Mouse (Mus musculus) MEL (cell line): ENCODE results near the gene Ctsa. TPM values are rescaled to one million over a fixed set of nuclear protein-coding genes. Genes with fewer than 3 reads are reported as not detected.

Experiments used
- polyA plus RNA-seq, 2 experiments: library from polyadenylated mRNA; stranded (reverse) in 1 of 2; unstranded in 1 of 2; fragments of >175 nt in 1 of 2; fragments of >200 nt in 1 of 2; gene quantifications; 2 replicates each; pipeline versions ENCODE4 v1.2.1 to v1.2.4; 2012; ENCODE audit warnings: low replicate concordance in 2 of 2, low read depth in 1 of 2; ENCODE audit not compliant: insufficient read length in 2 of 2, insufficient read depth in 1 of 2, missing spikeins in 1 of 2
- total RNA-seq: library from RNA; depleted of rRNA; stranded (reverse); fragments of 300-350 nt; gene quantifications from 2 replicates; pipeline ENCODE4 v1.2.3, GENCODE M21; 2012; rRNA removed

Gene Ctsa
- total and polyA plus RNA-seq, 3 experiments = 50.5 to 87.7 TPM; not detected in 1

Other genes starting within 250 kb of the Ctsa start
- not detected in 2 replicates for gene Wfdc6a, start 247.4 kb upstream of the Ctsa start, total RNA-seq
- not detected for gene Wfdc6a, start 247.4 kb upstream of the Ctsa start, polyA plus RNA-seq
- gene Eppin, start 239.3 kb upstream of the Ctsa start, total RNA-seq = not detected in 2 replicates
- gene Eppin, start 239.3 kb upstream of the Ctsa start, polyA plus RNA-seq = not detected
- not detected in 2 replicates for gene Wfdc6b, start 219.4 kb upstream of the Ctsa start, total RNA-seq
- not detected for gene Wfdc6b, start 219.4 kb upstream of the Ctsa start, polyA plus RNA-seq
- gene Wfdc8, start 219.2 kb upstream of the Ctsa start, total RNA-seq = not detected in 2 replicates
- gene Wfdc8, start 219.2 kb upstream of the Ctsa start, polyA plus RNA-seq = not detected
- gene Wfdc16, start 194.1 kb upstream of the Ctsa start, total RNA-seq = not detected in 2 replicates
- not detected for gene Wfdc16, start 194.1 kb upstream of the Ctsa start, polyA plus RNA-seq
- not detected in 2 replicates for gene Wfdc10, start 176.8 kb upstream of the Ctsa start, total RNA-seq
- gene Wfdc10, start 176.8 kb upstream of the Ctsa start, polyA plus RNA-seq = not detected
- gene Wfdc9, start 176.3 kb upstream of the Ctsa start, total RNA-seq = not detected in 2 replicates
- not detected for gene Wfdc9, start 176.3 kb upstream of the Ctsa start, polyA plus RNA-seq
- gene Wfdc11, start 158.8 kb upstream of the Ctsa start, total RNA-seq = not detected in 2 replicates
- gene Wfdc11, start 158.8 kb upstream of the Ctsa start, polyA plus RNA-seq = not detected
- 0.12 TPM in 1 of 2 replicates, not detected in the other for gene Wfdc13, start 147.8 kb upstream of the Ctsa start, total RNA-seq
- gene Wfdc13, start 147.8 kb upstream of the Ctsa start, polyA plus RNA-seq = not detected
- not detected in 2 replicates for gene Spint4, start 134.4 kb upstream of the Ctsa start, total RNA-seq
- not detected for gene Spint4, start 134.4 kb upstream of the Ctsa start, polyA plus RNA-seq
- not detected in 2 replicates for gene Spint5, start 117.6 kb upstream of the Ctsa start, total RNA-seq
- gene Spint5, start 117.6 kb upstream of the Ctsa start, polyA plus RNA-seq = not detected
- gene Wfdc3, start 86.9 kb upstream of the Ctsa start, total RNA-seq = 0.20 and 0.31 TPM in 2 replicates
- gene Wfdc3, start 86.9 kb upstream of the Ctsa start, polyA plus RNA-seq = under 1 TPM in 1 of 2 experiments, not detected in 1; 0.40 TPM
- gene Dnttip1, start 86.9 kb upstream of the Ctsa start, total RNA-seq = 20.6 and 20.9 TPM in 2 replicates
- 10 to 100 TPM in 1 of 2 experiments, not detected in 1; 59.9 TPM for gene Dnttip1, start 86.9 kb upstream of the Ctsa start, polyA plus RNA-seq
- 170 and 177 TPM in 2 replicates for gene Ube2c, start 63.0 kb upstream of the Ctsa start, total RNA-seq
- gene Ube2c, start 63.0 kb upstream of the Ctsa start, polyA plus RNA-seq = 100 to 1,000 TPM; 257 to 365 TPM
- gene Tnnc2, start 52.9 kb upstream of the Ctsa start, total RNA-seq = not detected in 2 replicates
- not detected for gene Tnnc2, start 52.9 kb upstream of the Ctsa start, polyA plus RNA-seq
- 3.8 and 4.0 TPM in 2 replicates for gene Snx21, start 47.0 kb upstream of the Ctsa start, total RNA-seq
- gene Snx21, start 47.0 kb upstream of the Ctsa start, polyA plus RNA-seq = 1 to 10 TPM in 1 of 2 experiments, not detected in 1; 7.7 TPM
- 32.2 and 40.3 TPM in 2 replicates for gene Acot8, start 28.0 kb upstream of the Ctsa start, total RNA-seq
- gene Acot8, start 28.0 kb upstream of the Ctsa start, polyA plus RNA-seq = 10 to 100 TPM in 1 of 2 experiments, not detected in 1; 30.9 TPM
- gene Zswim3, start 27.8 kb upstream of the Ctsa start, total RNA-seq = 4.7 and 4.8 TPM in 2 replicates
- gene Zswim3, start 27.8 kb upstream of the Ctsa start, polyA plus RNA-seq = 1 to 10 TPM in 1 of 2 experiments, not detected in 1; 5.9 TPM
- 7.1 and 8.2 TPM in 2 replicates for gene Zswim1, start 10.2 kb upstream of the Ctsa start, total RNA-seq
- gene Zswim1, start 10.2 kb upstream of the Ctsa start, polyA plus RNA-seq = 10 to 100 TPM in 1 of 2 experiments, not detected in 1; 17.4 TPM
- 0.42 and 0.50 TPM in 2 replicates for gene Spata25, start 4.3 kb upstream of the Ctsa start, total RNA-seq
- under 1 TPM in 1 of 2 experiments, not detected in 1; 0.13 TPM for gene Spata25, start 4.3 kb upstream of the Ctsa start, polyA plus RNA-seq
- gene Neurl2, start 583 bp downstream of the Ctsa start, total RNA-seq = 1.6 and 2.0 TPM in 2 replicates
- 1 to 10 TPM in 1 of 2 experiments, not detected in 1; 2.6 TPM for gene Neurl2, start 583 bp downstream of the Ctsa start, polyA plus RNA-seq
- gene Pltp, start 24.8 kb downstream of the Ctsa start, total RNA-seq = 5.2 and 6.8 TPM in 2 replicates
- 10 to 100 TPM in 1 of 2 experiments, not detected in 1; 17.1 TPM for gene Pltp, start 24.8 kb downstream of the Ctsa start, polyA plus RNA-seq
- gene Pcif1, start 46.4 kb downstream of the Ctsa start, total RNA-seq = 46.8 and 47.6 TPM in 2 replicates
- 100 to 1,000 TPM in 1 of 2 experiments, not detected in 1; 118 TPM for gene Pcif1, start 46.4 kb downstream of the Ctsa start, polyA plus RNA-seq
- gene Zfp335, start 78.9 kb downstream of the Ctsa start, total RNA-seq = 12.3 and 12.6 TPM in 2 replicates
- 10 to 100 TPM in 1 of 2 experiments, not detected in 1; 24.1 TPM for gene Zfp335, start 78.9 kb downstream of the Ctsa start, polyA plus RNA-seq
- gene Mmp9, start 107.9 kb downstream of the Ctsa start, total RNA-seq = 0.20 and 0.23 TPM in 2 replicates
- gene Mmp9, start 107.9 kb downstream of the Ctsa start, polyA plus RNA-seq = under 1 TPM in 1 of 2 experiments, not detected in 1; 0.19 TPM
- gene Slc12a5, start 127.9 kb downstream of the Ctsa start, total RNA-seq = 0.36 and 0.50 TPM in 2 replicates
- 1 to 10 TPM in 1 of 2 experiments, not detected in 1; 1.3 TPM for gene Slc12a5, start 127.9 kb downstream of the Ctsa start, polyA plus RNA-seq
- gene Ncoa5, start 202.0 kb downstream of the Ctsa start, total RNA-seq = 35.1 and 35.8 TPM in 2 replicates
- 10 to 100 TPM; 61.0 to 76.6 TPM for gene Ncoa5, start 202.0 kb downstream of the Ctsa start, polyA plus RNA-seq
- not detected in 2 replicates for gene Cd40, start 222.8 kb downstream of the Ctsa start, total RNA-seq
- gene Cd40, start 222.8 kb downstream of the Ctsa start, polyA plus RNA-seq = under 1 TPM in 1 of 2 experiments, not detected in 1; 0.08 TPM